Comparison of ENCODE assay signal across 8 mouse cellular contexts in genomic region chr1:23382806-23383653, GRCm38 (mm10). TPM values are rescaled to one million over a fixed set of nuclear protein-coding genes. Genes with fewer than 3 reads are reported as not detected.
DNase-seq lines count a peak whose midpoint lies in the region; ATAC-seq lines count a peak whose summit lies in the region.

No protein-coding gene starts in this region.

- ATAC-seq in megakaryocyte progenitor cell, adult 5-6 weeks (replicated peaks; ENCODE audit: poor library complexity), result peak; percentile 78

- peak; percentile 91 for DNase-seq in adipocyte (ENCODE audit: low spot score)
- peak; percentile 90 for DNase-seq in embryo, embryonic 10 days (ENCODE audit: low spot score)
- DNase-seq in gastrocnemius, postnatal 10 days, result peak; percentile 96
- peak; percentile 80 for DNase-seq in induced T-regulatory cell, adult 2 months (ENCODE audit: low read depth)
- DNase-seq in left cerebral cortex, adult 9 months (ENCODE audit: low spot score in 2 of 2), result peak; percentile 87 to 95
- DNase-seq in right cerebral cortex, postnatal 14 days, result peak; percentile 82
- DNase-seq in urinary bladder, postnatal 36 days (ENCODE audit: low spot score in 2 of 2), result peak; percentile 98 to 99

RNA-seq across cellular contexts. Expression of gene Ogfrl1, which starts 14.5 kb away (rescaled TPM):
- total RNA-seq in gastrocnemius, postnatal 10 days (2021), result 1 to 10 TPM; 5.1 to 5.2 TPM
- total RNA-seq in megakaryocyte progenitor cell, adult 5-6 weeks (2015), result 117 and 127 TPM in 2 replicates
- total RNA-seq in megakaryocyte progenitor cell, adult 5-6 weeks (2017), result 61.2 and 74.4 TPM in 2 replicates

Comparison
In these comparisons a context has a peak if more than half of its experiments do, and no peak if none do; other contexts are left out.
1. Peak in every context shown above with its lines: DNase-seq and ATAC-seq.
2. RNA of gene Ogfrl1, which starts 14.5 kb away (total RNA-seq): 61.2 to 127 TPM in megakaryocyte progenitor cell, adult 5-6 weeks; 5.1 to 5.2 TPM in gastrocnemius, postnatal 10 days; every median in the first group is over 10 times any median in the second.